Mouse (Mus musculus) left cerebral cortex, adult 2 months (tissue): ENCODE data around the gene Cbarp. TPM values are rescaled to one million over a fixed set of nuclear protein-coding genes. Genes with fewer than 3 reads are reported as not detected.

Experiments used
- DNase-seq, 2 experiments: peaks; one replicate each; pipeline ENCODE4 v3.0.0; 2021 to 2022; ENCODE audit warnings: low spot score in 2 of 2, mixed read lengths in 1 of 2; ENCODE audit errors: extremely low spot score in 1 of 2
- H3K27ac ChIP-seq: fragments of 200-600 bp; 2 replicates; pipeline ENCODE4 v1.8.1; 2022
- H3K4me3 ChIP-seq: fragments of 200-600 bp; 2 replicates; pipeline ENCODE4 v1.8.1; 2022
- CTCF ChIP-seq: fragments of 200-600 bp; IDR thresholded peaks from 2 replicates; pipeline ENCODE4 v1.8.1; 2022; ENCODE audit warnings: antibody characterized with exemption, mild to moderate bottlenecking, moderate library complexity
- intact Hi-C: fragments of 180-260 bp; cut with DNase I; formaldehyde crosslinking; loops from one replicate; pipeline ENCODE4 v1.15.1; 2025
- total RNA-seq, 2 experiments: library from RNA; stranded (reverse); gene quantifications; 2 replicates each; pipeline ENCODE4 v1.2.3; 2021

The Cbarp gene
- total RNA-seq, 2 experiments from 2014 or later, result 431 to 456 TPM

- TF ChIP-seq CTCF, result no peak
- Histone ChIP-seq H3K4me3 (no peak overlapping the region), H3K27ac (no peak overlapping the region)
- intact Hi-C loops, result no loop called here
- DNase-seq, result no peak
These were observed 46.5 kb downstream of the Cbarp start for GRCm38 (mm10) chr10:80094085-80094484.

GRCm38 (mm10) chr10:80092690-80093089 lies 47.9 kb downstream of the Cbarp start:
- H3K4me3 ChIP-seq, result no peak overlapping the region
- DNase-seq, result no peak
- no peak overlapping the region for H3K27ac ChIP-seq
- intact Hi-C loops, result no loop called here
- TF ChIP-seq CTCF, result no peak

- intact Hi-C loops, result no loop called here
- Histone ChIP-seq H3K4me3 (no peak overlapping the region), H3K27ac (no peak overlapping the region)
- no peak for TF ChIP-seq CTCF
- DNase-seq, result no peak
These were observed 49.1 kb downstream of the Cbarp start for GRCm38 (mm10) chr10:80091527-80091926.

- intact Hi-C loops, result no loop called here
- no peak overlapping the region for H3K4me3 ChIP-seq
- DNase-seq, result no peak
- no peak overlapping the region for H3K27ac ChIP-seq
- TF ChIP-seq CTCF, result no peak
These were observed 51.5 kb downstream of the Cbarp start for GRCm38 (mm10) chr10:80089146-80089545.

GRCm38 (mm10) chr10:80087483-80087882 lies 53.2 kb downstream of the Cbarp start:
- intact Hi-C loops, result no loop called here
- no peak for TF ChIP-seq CTCF
- H3K27ac ChIP-seq, result no peak overlapping the region
- no peak overlapping the region for H3K4me3 ChIP-seq
- DNase-seq, result no peak

GRCm38 (mm10) chr10:80086847-80087246 lies 53.8 kb downstream of the Cbarp start:
- no peak for TF ChIP-seq CTCF
- H3K4me3 ChIP-seq, result no peak overlapping the region

GRCm38 (mm10) chr10:80084817-80085487 lies 55.7 kb downstream of the Cbarp start:
- peak overlapping the region; percentile 28; the same call in 1 of the 2 replicates for H3K27ac ChIP-seq
- DNase-seq, result no peak
- H3K4me3 ChIP-seq, result no peak overlapping the region
- intact Hi-C loops, result no loop called here
- no peak for TF ChIP-seq CTCF

More at GRCm38 (mm10) chr10:80086847-80087246, 53.8 kb downstream of the Cbarp start:
- intact Hi-C loops, result no loop called here
- H3K27ac ChIP-seq, result no peak overlapping the region
- DNase-seq, result no peak

- no peak for TF ChIP-seq CTCF
- Histone ChIP-seq H3K4me3 (no peak overlapping the region), H3K27ac (no peak overlapping the region)
- no peak for DNase-seq
- intact Hi-C loops, result no loop called here
These were observed 59.6 kb downstream of the Cbarp start for GRCm38 (mm10) chr10:80081075-80081474.

Other genes starting within 250 kb of the Cbarp start
- gene Cfd, start 250.0 kb downstream of the Cbarp start, total RNA-seq, result not detected
- 10 to 100 TPM; 55.3 to 55.5 TPM for gene Med16, start 231.9 kb downstream of the Cbarp start, total RNA-seq
- not detected for gene Gm26602, start 230.0 kb downstream of the Cbarp start, total RNA-seq
- gene Kiss1r, start 223.9 kb downstream of the Cbarp start, total RNA-seq, result 1 to 10 TPM; 6.6 to 9.1 TPM
- 100 to 1,000 TPM; 318 to 346 TPM for gene R3hdm4, start 219.6 kb downstream of the Cbarp start, total RNA-seq
- 1 to 10 TPM; 5.7 to 10.0 TPM for gene Arid3a, start 213.8 kb downstream of the Cbarp start, total RNA-seq
- gene Wdr18, start 180.7 kb downstream of the Cbarp start, total RNA-seq, result 10 to 100 TPM; 45.4 to 49.4 TPM
- under 1 TPM; 0.14 to 0.20 TPM for gene Grin3b, start 170.1 kb downstream of the Cbarp start, total RNA-seq
- gene Tmem259, start 156.5 kb downstream of the Cbarp start, total RNA-seq, result 100 to 1,000 TPM; 122 to 126 TPM
- gene Cnn2, start 152.3 kb downstream of the Cbarp start, total RNA-seq, result 1 to 10 TPM; 5.6 to 8.0 TPM
- gene Abca7, start 144.3 kb downstream of the Cbarp start, total RNA-seq, result 10 to 100 TPM; 13.5 to 13.8 TPM
- 1 to 10 TPM; 3.5 TPM for gene Arhgap45, start 124.2 kb downstream of the Cbarp start, total RNA-seq
- 10 to 100 TPM; 73.0 to 76.0 TPM for gene Polr2e, start 101.0 kb downstream of the Cbarp start, total RNA-seq
- 100 to 1,000 TPM; 494 to 526 TPM for gene Gpx4, start 93.7 kb downstream of the Cbarp start, total RNA-seq
- gene Sbno2, start 35.3 kb downstream of the Cbarp start, total RNA-seq, result 10 to 100 TPM; 21.4 to 22.1 TPM
- 100 to 1,000 TPM; 102 to 106 TPM for gene Stk11, start 25.0 kb downstream of the Cbarp start, total RNA-seq
- gene Atp5d, start 2.2 kb downstream of the Cbarp start, total RNA-seq, result 100 to 1,000 TPM; 356 to 366 TPM
- gene Midn, start 7.4 kb upstream of the Cbarp start, total RNA-seq, result 100 to 1,000 TPM in 1 of 2 experiments, 10 to 100 TPM in 1; 80.7 to 127 TPM
- gene Cirbp, start 25.1 kb upstream of the Cbarp start, total RNA-seq, result 10 to 100 TPM; 75.8 to 93.0 TPM
- gene 1600002K03Rik, start 32.1 kb upstream of the Cbarp start, total RNA-seq, result 1 to 10 TPM; 6.0 to 8.1 TPM
- gene Efna2, start 38.6 kb upstream of the Cbarp start, total RNA-seq, result 1 to 10 TPM; 6.8 to 7.2 TPM
- 10 to 100 TPM; 37.8 to 43.3 TPM for gene Mum1, start 85.6 kb upstream of the Cbarp start, total RNA-seq
- gene Ndufs7, start 108.3 kb upstream of the Cbarp start, total RNA-seq, result 100 to 1,000 TPM; 194 to 206 TPM
- 10 to 100 TPM; 16.6 to 23.3 TPM for gene Gamt, start 120.2 kb upstream of the Cbarp start, total RNA-seq
- gene Dazap1, start 120.7 kb upstream of the Cbarp start, total RNA-seq, result 10 to 100 TPM; 87.4 to 90.3 TPM
- gene Rps15, start 151.6 kb upstream of the Cbarp start, total RNA-seq, result 100 to 1,000 TPM; 816 to 913 TPM
- 100 to 1,000 TPM; 111 to 113 TPM for gene Apc2, start 155.1 kb upstream of the Cbarp start, total RNA-seq
- gene 2310011J03Rik, start 179.7 kb upstream of the Cbarp start, total RNA-seq, result 10 to 100 TPM; 26.3 to 26.9 TPM
- 1 to 10 TPM; 4.0 to 5.4 TPM for gene Pcsk4, start 188.7 kb upstream of the Cbarp start, total RNA-seq
- 10 to 100 TPM; 13.5 to 13.6 TPM for gene Reep6, start 189.1 kb upstream of the Cbarp start, total RNA-seq
- 10 to 100 TPM in 1 of 2 experiments, 1 to 10 TPM in 1; 7.9 to 11.1 TPM for gene Adamtsl5, start 207.6 kb upstream of the Cbarp start, total RNA-seq
- gene Plk5, start 215.6 kb upstream of the Cbarp start, total RNA-seq, result 10 to 100 TPM; 27.3 to 37.9 TPM
- 10 to 100 TPM; 19.2 to 20.6 TPM for gene Mex3d, start 246.8 kb upstream of the Cbarp start, total RNA-seq